Mouse (Mus musculus) heart, postnatal 10 days (tissue): ENCODE data around the gene Surf6. TPM values are rescaled to one million over a fixed set of nuclear protein-coding genes. Genes with fewer than 3 reads are reported as not detected.

Experiments
- DNase-seq, 2 experiments: peaks; one replicate each; pipeline ENCODE4 v3.0.0; 2021
- intact Hi-C: fragments of 180-260 bp; cut with DNase I; formaldehyde crosslinking; loops from one replicate; pipeline ENCODE4 v1.15.1; 2025
- total RNA-seq, 2 experiments: library from RNA; stranded (reverse); gene quantifications; 2 replicates each; pipeline ENCODE4 v1.2.3; 2021

Gene Surf6
- 10 to 100 TPM; 14.7 to 16.8 TPM for total RNA-seq

DNA sequence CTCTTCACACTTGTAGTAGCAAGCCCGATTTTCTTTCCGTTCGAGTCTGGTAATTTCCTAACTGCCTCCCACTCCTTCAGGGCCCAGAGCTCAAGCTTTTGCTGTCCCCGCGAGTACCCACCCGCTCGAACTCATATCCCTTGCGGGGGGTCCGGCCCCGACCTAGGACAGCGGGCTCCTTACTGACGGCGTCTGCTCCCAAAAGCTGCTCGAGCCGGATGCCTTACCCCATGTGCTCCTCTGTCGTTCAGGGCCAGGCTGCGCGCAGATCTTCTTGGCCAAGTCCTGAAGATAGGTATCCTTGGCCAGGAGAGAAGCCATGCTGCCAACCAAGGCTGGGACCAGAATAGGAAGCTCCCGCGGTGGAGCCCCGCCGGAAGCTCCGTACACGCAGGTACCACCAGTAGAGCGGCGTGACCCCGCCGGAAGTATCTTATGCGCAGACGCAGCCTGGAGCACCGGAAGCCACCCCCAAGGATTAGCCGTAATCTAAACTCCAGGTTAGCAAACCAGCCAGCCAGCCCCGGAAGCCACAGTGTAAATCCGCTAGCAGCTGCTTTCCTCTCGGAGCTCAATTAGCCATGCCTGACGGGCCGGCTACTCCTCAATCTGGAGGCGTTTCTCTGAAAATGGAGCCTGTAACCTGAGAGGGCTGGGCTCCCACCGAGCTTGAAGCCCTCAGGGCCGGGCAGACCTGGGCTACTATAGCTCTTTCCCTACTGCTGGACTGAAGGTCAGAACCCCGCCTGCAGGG is at the start of gene Surf6:
Gene Surf6 (minus strand): TSS at position 413 of the 754 bp plus-strand sequence.
- intact Hi-C loops, result loop anchor here (10.0 kb wide), 1 partner anchor 258 kb away; no protein-coding TSS in a partner anchor

DNA sequence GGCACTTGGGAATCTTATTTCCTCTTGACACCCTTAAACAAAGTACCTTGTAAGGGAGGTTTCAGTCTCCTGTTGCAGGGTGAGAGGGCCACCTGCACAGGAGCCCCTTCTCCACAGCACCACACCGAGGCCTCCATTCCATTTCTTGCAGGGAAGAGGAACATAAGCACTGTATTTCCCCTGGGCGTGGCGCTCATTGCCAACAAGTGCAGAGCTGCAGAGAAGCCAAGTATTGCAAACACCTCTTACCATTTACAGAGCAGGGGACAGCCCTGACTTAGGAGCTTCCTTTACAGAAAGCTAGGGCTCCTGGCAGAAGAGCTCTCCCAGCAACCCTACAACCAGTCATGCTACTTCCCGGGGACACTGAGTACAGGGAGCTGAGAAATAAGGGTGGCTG is 49.5 kb upstream of the Surf6 start:
- DNase-seq, result no peak
- intact Hi-C loops, result no loop called here

More for the DNA sequence above, at the start of gene Surf6:
- peak; percentile 96 for DNase-seq

DNA sequence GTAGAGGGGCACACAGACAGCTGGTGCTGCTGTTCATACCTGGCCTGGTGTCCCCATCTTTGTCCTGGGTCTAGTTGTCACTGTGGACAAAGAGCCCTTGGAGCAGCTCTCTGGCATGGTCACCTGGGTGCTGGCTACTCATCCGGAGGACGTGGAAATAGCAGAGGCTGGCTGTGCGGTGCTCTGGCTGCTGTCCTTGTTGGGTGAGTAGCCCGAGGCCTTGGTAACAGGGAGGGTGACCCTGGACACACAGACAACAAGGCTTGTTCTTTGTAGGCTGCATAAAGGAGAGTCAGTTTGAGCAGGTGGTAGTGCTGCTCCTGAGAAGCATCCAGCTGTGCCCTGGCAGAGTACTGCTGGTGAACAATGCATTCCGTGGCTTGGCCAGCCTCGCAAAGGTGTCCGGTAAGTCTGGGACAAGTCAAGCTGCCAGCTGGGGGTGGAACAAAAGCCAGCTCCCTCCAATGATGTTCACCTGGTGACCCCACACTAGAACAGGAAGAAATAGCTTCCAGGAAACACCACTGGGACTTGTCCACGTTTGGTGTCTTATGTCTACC is 48.7 kb upstream of the Surf6 start:
- DNase-seq, result no peak
- intact Hi-C loops, result no loop called here

DNA sequence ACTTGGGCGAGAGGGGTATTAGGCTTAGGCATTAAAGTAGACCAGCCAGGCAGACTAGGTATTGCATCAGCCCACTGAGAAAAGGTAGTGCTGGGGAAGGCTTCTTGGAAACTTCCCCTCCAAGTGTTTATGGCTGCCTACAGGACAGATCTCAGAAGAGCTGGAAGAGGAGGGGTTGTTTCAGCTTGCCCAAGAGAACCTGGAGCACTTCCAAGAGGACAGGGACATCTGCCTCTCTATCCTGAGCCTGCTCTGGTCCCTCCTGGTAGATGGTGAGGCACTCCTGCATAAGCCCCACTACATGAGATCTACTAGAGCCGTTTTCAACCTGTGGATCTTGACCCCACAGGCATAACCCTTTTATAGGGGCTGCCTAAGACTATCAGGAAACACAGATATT is 47.7 kb upstream of the Surf6 start:
- intact Hi-C loops, result no loop called here
- no peak for DNase-seq

DNA sequence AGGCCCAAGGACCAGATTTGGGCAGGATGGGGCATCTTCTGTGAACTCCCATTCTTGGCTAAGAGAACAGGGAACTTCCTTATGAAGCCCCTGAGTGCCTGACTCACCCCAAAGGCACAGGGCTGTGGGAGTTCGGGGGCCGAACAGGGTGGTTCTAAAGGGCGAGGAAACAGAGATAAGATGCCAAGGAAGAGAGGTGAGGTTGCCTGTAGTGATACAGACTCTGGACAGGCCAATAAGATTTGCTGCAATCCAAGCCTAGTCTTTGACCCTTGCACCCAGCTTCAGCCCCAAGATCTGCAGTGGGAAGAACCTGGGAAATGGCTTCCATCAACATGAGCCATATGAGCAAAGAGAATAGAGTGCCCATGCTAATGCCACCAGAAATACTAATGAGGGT is 40.6 kb upstream of the Surf6 start:
- intact Hi-C loops, result no loop called here
- DNase-seq, result no peak

DNA sequence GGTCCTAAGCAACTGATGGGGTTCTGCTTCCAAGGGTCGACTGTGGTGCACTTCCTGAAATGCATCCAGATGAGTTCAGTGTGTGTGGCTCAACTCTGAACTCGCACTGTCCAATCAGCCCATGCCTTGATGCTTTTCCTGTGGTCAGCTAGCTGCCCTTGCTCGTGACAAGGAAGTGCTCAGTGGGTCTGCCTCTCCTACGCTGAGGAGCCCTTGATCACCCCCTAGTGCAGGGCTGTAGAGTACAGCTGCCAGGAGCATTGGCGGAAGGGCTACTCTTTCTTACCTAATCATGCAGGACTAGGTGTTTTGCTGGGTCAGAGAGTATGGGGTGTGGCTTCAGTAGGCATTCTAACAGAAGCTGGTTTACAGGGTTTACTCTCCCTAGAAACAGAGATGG is 38.9 kb upstream of the Surf6 start:
- no peak for DNase-seq
- intact Hi-C loops, result no loop called here

DNA sequence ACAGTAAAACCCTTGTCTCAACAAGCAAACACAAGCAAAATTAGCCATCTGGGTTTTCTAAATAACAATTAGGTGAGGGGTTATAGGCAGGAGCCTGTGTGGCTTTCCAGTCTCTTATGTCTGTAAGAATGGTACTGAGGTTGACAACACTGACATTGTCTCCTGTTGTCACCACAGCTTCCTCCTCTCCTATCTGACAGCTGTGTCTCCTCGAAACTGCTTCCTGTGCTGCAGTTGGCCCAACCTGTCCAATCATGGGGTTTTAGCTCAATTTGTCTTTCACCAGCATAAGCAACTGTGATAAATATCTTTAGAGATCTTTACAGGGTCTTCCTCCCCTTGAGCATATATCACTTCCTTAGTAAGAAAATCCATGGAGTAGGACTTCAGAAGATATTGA is 33.7 kb upstream of the Surf6 start:
- no peak for DNase-seq
- intact Hi-C loops, result no loop called here

DNA sequence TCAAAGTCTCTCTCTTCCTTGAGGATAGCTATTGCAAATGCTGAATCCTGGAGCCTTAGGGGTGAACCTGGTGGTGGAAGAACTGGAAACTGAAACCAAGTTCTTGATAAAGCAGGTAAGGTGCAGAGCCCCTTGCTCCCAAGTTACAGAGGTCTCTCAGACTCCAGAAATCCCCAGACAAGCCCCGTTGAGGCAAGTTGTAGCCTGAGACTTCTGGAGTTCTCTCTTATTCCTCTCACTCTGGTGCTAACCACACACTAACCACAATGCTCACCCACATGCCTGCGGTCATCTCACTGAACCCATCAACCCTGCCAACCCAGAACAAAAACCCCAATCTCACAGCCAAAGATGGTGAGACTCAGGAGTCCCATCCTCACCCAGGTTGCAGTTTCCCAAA is 32.6 kb upstream of the Surf6 start:
- DNase-seq, result no peak
- intact Hi-C loops, result no loop called here

DNA sequence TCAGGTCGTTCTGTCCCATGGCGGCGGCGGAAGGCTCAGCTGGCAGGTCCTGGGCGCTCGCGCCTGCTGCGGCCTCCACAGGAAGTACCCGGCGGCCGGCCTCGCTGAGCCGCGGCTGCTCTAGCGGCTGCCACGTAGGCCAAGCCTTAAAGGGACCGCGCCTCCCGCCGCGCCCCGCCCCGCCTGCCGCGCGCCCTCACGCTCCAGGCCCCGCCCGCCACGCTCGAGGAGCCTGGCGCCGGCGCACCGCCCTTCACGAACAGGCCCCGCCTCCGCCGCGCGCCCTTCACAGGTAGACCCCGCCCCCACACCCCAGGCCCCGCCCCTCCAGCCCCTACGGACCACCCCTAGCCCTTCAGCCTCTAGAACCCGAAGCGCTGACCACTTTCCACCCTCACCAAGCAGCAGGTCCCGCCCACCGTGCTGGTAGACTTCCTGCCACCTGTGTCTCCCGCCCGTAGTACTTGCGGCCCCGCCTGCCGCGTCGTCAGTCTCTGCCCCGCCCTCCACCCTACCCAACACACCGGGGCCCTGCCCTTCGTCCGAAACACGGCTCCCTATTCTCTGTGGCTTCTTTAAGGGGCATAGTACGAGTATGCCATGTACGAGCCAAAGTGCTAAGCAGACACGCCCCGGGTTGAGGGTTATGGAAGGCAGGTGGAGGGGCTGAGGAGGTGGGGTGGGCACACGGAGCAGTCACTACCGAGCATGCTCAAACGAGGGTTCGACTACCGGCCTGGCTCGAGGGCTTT is 30.8 kb upstream of the Surf6 start, which contains the start of the genes Surf4 and Stkld1:
Gene Surf4 (minus strand): TSS at position 625 of the 752 bp plus-strand sequence.
Gene Stkld1 (plus strand): TSS at position 744 of the 752 bp plus-strand sequence.
- intact Hi-C loops, result loop anchor here (2.0 to 5.0 kb wide), 3 partner anchors 23 to 74 kb away; partner anchors contain the start of genes Cacfd1, Med22 and Rpl7a

DNA sequence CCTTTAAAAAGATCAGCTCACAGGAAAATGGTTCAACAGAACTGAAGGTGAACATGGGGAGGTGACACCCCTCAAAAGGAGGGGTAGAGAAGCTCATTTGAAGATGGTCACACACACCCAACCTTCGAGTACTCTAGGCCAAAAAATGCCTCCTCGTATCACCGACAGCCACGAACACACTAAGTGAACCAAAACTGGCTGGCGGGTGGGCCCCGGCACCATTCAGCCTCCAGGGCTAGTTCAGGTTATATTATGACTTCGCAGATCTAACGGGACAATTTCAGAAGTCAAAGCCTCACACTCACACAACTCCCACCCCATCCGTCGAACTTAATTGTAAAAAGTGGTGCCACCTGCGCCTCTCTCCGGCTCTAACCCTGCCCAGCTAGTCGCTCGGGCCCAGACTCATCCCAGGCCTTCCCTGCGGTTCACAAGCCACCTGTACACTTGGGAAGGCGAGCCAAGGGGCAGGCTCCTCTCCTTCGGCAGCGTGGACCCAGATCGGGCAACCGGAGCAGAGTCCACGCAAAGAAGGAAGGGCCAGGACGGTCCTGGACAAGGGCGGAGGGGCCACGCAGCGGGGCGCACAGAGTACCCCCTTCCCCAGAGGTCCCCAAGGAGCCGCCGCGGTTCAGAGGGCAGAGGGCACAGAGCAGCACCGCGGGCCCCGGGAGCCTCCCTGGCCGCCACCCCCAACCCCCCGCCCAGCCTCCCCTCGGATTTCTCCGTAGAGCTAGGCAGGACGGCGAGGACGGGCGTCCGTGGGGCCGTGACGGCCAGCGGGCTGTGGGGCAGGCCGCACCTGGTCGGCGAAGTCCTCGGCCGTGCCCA is 30.0 kb upstream of the Surf6 start:
- peak; percentile 54 to 58 for DNase-seq
- intact Hi-C loops, result loop anchor here (2.0 to 5.0 kb wide), 3 partner anchors 22 to 75 kb away; partner anchors contain the start of genes Cacfd1, Med22 and Rpl7a

More for the DNA sequence above, 30.8 kb upstream of the Surf6 start, which contains the start of the genes Surf4 and Stkld1:
- DNase-seq, result peak; percentile 93 to 94

DNA sequence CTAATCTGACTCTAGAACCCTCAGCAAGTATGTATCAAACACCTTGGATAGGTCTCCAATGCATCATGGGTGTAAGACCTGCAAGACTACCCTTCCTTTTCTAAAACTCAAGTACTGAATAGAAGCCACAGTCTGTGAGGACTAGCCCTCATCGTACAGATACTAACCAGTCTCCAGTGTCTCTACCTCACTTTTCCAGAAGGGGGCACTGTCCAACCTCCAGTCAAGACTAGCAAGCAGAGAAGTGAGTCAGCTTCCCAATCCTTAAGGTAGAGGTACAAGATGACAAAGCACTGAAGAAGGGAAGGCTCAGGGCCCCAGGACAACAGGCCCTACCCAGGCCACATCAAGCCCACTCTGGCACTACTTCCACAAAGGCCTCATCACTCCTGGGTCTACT is 27.7 kb upstream of the Surf6 start:
- DNase-seq, result peak; percentile 70 to 76
- intact Hi-C loops, result loop anchor here (2.0 to 5.0 kb wide), 2 partner anchors 77 to 108 kb away; partner anchors contain the start of gene Cacfd1

DNA sequence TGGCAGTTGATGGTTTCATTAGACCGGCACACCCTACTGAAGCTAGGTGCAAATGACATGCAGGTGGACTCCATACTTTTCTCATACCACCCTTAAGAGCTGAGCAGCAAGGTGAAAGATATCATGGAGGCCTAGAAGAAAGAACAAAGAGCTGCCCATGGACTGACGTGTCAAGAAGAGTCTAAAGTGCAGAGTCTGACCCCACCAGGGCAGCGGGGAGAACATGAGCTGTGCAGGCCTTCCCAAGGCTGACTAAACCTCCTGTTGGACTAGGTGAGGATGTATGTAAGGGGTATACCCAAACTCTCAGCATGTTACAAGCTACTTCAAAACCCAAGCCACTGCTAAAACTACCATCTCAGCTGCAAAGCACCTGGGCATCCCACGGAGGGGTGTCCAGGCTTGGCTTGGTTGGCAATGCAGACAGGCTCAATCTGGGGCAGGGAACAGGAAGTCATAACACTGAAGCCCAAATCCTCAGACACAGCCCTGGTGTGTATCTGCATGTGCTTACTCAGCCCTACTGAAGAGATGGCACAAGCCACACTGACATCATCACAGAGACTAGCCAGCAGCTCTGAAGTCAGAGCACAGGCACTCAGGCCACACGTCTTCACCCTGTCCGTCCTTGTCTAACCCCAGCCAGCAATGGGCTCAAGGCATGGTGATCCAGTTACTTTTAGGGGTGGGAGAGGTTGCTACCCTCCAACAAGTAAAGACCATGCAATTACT is 25.2 kb upstream of the Surf6 start:
- no peak for DNase-seq
- intact Hi-C loops, result no loop called here

DNA sequence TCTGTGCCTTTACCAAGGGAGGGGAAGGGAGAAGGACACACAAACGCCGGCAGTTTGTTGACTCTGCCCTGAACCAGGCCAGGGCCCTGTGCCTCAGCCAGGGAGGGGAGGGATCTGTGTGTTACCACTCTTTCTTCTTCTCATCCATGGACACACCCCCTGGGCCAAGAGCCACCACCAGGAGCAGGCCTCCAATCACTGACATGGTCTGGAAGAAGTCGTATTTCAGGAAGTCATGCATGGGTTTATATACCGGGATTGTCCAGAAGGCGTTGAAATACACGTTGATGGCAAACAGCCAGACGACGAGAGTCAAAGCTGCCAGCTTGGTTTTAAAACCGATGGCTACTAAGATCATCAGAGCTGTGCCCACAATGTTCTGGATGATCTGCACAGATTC is 19.1 kb upstream of the Surf6 start:
- peak; percentile 54 to 60 for DNase-seq
- intact Hi-C loops, result no loop called here

DNA sequence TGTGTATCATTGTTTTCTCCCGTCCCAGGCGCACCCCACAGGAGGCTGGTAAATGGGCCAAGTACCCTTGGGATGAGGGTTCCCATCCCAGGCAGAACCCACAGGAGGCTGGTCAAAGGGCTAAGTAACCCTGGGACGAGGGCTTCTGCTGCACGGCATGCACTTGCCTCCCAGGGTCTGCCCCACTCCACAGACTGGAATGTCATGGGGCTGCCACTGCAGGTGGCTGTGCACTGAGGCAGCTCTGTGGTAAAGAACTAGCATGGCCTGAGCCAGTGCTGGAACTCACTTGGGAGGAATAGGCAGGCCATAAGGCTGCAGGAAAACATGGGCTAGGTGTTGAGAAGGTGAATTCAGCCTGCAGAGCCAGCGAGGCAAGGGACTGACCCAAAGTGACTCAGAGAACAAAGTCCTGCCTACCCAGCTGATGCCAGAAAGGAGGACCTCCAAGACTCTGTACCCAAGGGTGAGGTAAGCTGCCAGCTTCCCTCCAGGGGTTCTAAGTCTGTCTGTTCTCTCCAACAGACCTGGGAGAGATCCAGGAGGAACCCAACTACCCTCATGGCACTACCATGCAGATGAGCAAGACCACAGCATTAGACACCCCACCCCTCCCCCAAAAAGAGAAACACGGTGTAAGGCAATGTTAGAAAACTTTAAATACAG is 17.6 kb upstream of the Surf6 start:
- DNase-seq, result no peak
- intact Hi-C loops, result no loop called here

DNA sequence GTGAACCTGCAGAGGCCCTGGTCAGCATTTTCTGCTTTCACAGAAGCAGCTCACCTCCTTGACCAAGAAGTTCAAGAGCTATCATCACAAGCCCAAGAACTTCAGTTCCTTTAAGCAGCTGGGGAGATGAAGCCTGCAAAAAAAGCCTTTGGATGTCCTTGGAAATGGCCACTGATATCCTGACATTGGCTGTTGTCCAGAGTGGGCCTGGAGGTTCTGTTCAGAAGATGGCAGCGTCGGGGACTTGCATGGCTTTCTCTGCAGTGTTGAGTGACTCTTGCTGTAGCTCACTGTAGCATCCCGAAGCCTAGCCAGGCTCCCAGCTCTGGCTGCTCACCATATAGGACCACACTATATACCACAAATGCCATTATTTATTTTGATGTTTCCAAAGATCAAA is 17.0 kb upstream of the Surf6 start:
- intact Hi-C loops, result no loop called here
- no peak for DNase-seq

DNA sequence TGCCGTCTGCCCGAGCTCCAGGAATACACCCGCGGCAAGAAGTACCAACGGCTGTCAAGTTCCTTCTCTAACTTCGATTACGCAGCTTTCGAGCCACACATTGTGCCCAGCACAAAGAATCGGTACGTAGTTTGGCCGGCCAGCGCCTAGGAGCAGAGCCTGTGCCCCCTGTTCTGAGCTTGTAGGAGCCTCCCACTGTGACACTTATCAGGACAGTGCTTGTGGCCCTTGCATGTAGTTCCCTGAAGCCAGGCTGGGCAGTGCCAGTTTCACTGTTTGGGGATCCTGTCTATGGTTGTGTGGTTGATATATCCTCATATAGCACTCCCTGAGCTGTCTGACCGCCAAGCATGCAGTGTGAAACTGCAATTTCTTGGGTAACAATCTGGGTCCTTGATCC is 14.1 kb upstream of the Surf6 start:
- intact Hi-C loops, result no loop called here
- DNase-seq, result no peak

DNA sequence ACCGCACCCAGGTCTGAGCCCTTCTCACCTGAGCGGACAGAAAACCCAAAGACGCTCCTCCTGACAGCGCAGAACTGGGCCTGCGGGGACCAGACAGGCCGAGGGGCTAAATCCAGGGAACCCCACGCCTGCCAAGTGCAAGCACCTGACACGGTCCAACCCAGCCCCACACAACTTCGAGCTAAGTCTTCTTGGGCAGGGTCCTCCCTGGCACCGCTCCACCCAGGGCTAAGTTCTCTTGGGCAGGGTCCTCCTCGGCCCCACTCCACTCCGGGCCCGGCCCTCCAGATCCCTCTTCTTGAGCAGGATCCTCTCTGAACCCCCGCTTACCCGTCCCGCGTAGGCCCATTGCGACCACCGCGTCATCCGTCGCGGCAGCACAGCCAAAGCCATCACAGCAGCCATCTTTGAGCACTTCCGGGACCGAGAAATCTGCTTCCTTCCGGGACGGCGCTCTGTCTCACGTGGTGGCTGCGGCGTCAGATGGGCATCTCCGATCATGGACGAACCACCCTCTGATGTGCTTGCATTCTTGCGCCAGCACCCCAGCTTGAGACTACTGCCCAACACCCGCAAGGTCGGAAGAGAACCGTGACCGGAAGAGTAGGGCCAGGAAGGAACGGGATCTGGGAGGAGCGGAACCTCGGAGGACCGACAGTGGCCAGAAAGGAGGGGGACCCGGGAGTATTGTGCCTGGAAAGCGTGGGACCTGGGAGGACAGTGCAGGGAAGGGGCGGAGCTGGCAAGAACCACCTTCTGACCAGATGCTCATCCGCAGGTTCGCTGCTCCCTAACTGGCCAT is 13.4 kb upstream of the Surf6 start, which contains the start of the genes Surf2 and Surf1:
Gene Surf2 (plus strand): TSS at position 441 of the 802 bp plus-strand sequence.
Gene Surf1 (minus strand): TSS at position 604 of the 802 bp plus-strand sequence.
- intact Hi-C loops, result no loop called here
- peak; percentile 84 to 89 for DNase-seq
